Mouse (Mus musculus): ENCODE measurements at regions not wholly inside any gene's neighbourhood (a gene's known extent, or its start where the extent isn't known, plus 50 kb on each side); places are given as distances from the start of the nearest gene placed in this dataset.

GRCm38 (mm10) chr10:91734691-91735090, 553.6 kb upstream of the Tmpo start:
- no peak for DNase-seq

- no peak for DNase-seq
Measured at GRCm38 (mm10) chr10:91732007-91732589, 551.0 kb upstream of the Tmpo start.

GRCm38 (mm10) chr10:91730062-91730461, 548.9 kb upstream of the Tmpo start:
- no peak for DNase-seq

GRCm38 (mm10) chr10:91719561-91720371, 538.7 kb upstream of the Tmpo start:
- DNase-seq, result peak; percentile 16

DNA sequence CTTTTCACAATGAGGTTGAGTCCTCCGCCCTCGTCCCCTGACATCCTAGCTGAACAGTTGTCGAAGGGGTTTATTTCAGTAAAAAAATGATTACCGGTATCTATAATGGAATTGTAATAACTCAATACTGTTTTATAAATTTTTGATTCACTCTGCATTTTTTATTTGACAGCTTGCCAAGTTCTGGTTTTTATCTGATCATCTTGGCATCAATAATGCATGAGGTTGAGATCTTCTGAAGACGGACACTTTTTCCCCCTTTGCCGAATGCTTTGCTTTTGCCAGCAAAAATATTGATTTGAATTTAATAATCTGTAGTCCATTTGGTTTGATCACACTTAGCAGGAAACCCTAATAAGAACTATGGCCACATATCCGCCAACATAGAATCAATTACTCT, 535.5 kb upstream of the Tmpo start:
- no peak for DNase-seq

DNA sequence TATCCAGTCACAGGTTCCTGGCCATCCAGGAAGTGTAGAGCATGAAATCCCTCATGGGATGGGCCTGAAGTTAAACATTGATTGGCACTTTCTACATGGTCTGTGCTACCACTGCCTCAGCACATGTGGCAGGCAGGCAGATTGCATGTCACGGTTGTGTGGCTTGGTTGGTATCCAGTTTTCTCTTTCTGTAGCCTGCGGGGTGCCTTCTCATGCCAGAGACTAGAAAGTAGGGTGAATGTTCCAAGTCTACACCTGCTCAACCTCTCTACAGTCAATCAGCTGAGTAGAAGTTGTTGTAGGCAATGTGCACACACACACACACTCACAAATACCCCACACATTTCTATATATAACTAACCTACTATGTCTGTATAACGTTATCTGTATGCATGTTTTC, 533.5 kb upstream of the Tmpo start:
- DNase-seq, result no peak

DNA sequence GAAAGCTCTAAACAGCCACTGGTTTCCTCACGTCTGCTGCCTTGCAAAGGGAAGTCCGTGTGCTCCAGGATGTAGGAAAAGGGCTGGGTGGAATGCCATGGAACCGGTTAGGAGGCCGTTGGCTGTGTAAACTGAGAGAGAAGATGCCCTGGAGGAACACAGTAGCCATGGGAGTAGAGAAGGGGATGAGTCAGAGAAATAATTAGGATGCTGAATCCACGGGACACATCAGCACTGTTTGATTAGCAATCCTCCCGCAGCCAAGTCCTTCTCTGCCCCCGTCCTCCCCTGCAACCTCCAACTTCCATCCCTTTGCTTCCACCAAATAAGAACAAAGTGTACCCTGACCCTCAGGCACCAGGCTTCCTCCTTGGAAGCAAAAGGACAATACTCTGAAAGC, 532.4 kb upstream of the Tmpo start:
- no peak for DNase-seq

DNA sequence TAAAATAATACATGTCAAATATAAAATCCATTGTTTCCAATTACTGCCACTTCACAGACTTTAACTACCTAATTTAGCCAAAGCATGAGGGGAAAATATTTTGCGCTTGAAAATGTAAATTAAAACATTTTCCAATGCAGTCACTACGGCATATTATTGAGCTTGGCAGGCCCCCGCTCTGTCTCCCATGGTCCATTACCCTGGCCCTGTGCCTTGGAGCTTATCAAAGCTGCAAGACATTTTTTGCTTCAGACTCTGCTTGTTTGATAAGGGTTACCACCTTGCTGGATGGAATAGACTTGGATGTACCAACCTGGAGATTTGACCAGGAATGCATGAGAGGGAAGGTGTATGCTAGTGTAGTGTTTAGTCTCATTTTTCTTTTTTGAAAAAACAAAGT, 525.7 kb upstream of the Tmpo start:
- DNase-seq, result no peak

DNA sequence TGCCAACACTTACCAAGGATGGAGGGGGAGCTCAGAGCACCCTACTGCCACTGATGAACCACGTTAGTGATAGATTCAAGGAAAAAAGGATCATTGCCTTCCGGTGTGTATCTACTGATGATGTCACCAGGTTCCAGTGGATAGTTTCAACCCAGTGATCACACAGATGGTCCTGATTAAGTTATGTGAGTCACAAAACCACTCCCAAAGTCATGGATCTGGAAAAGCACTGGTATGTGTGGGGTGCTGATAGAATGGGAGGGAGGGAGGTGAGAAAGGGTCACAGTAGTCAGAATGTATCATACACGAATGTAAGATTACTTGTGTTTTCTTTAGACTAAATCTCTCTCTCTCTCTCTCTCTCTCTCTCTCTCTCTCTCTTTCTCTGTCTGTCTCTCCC, 523.6 kb upstream of the Tmpo start:
- DNase-seq, result no peak

DNA sequence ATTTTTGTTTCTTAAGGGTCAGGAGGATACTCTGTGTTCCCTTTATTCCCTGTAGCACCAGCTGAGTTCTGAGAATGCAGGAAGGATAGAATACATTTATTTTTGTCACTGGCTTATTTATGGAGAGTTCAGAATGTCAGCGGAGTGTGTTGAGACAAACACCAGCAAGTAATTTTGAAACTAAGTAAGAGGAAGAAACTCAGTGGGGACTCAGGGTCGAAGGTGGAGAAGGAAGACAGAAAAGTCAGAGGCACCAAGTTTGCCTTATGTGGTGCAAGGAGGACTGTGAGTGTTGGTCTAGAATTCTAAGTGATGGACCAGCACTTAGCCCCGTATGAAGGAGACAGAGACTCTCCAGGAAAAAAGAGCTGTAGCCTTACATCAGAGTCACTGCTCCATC, 520.7 kb upstream of the Tmpo start:
- no peak for DNase-seq

DNA sequence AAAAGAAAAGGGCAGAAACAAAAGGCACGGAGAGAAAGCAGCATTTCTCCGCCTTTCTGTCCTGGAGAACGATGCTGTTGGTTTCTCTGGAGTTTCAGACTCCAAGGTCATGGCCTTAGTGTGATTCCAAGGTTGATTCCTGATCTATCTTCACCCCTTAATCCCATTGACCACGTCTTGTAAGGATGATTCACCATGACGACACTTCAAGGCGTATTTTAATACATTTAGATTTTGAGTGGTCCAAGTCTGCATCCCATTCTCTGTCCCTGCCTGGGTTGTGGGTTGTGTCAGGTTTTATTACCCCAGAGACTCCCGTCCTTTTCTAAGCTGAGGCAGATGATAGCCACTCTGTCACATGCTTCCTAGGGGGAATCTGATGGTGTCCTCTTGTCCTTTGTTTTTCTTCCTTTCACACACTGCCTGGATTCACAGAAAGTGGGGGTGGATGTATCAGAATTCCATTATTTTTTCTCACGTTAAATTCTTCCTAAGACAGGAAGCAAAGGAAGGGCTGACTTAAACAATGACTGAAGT, 505.0 kb upstream of the Tmpo start:
- DNase-seq, result no peak

DNA sequence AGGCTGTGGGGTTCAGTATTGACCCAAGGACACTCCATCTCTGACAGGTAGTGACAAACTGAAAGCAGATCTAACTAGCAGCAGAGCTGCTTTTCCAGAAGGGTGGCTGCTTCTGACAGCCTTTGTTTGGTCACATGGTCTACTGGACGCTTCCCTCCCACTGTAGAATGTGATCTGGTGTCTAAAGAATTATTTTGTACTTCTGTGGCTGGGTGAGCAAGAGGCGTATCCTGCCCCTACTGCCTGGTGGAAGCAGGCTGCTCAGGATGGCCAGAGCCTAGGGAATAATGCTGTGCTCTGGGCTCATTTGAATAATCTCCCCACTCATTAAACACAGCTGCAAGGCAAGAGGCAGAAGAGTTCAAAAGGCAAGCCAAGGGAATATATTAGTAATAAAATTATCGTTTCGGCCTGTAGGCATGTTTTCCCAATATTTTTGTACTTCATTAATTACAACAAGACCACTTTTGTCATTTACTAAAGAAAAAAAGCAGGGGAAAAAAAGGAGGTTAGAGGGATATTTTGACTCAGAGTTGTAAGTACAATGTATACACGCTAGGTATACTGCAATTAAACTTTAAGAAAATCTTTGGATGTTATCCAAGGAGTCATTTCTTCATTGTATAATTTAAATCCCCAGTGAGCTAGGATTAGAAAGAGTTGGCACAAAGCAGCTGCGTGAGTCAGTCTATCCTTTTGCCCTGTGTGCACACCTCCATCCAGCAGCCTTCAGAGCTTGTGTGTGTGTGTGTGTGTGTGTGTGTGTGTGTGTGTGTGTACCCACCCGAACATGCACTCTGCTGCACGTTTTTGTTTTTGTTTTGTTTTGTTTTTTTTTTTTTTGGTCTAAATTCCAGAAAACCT, 504.3 kb upstream of the Tmpo start:
- DNase-seq, result no peak

- DNase-seq, result no peak
Measured at GRCm38 (mm10) chr10:91679641-91680040, 498.5 kb upstream of the Tmpo start.

DNA sequence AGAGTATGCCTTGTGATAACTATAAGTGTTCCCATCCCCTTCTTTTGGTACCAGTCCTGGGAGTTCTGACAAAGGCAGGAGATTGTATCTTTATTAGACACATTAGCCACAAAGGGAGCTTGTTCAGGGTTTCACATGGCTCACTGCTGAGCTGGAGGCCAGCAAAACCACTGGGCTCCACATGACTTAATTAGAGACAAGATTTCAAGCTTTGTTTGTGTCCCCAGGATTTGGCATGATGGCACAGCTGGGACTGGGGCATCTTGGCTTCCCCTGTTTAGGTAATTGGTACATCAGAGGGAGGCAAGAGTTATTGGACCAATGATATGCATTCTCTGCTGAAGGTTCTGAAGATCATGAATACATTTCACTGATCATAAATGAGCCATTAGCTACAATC, 456.8 kb upstream of the Tmpo start:
- DNase-seq, result no peak

DNA sequence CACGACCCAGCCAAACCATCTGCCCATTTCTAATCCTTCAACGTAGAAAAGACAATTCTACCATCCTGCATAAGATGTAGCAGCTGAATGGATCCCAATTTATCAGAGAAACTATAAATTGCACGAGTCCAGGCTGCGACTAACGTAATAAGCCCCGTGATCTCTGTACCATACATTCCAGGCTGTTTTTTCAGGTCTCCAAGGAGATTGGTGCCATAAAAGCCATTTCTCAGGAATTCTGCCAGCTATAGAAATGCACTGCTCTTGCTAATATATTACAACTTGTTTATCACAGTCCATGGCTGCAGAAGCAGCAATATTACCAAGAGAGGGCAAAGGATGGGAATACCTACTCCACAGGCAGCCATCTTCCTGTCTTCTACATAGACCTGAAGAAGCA, 447.6 kb upstream of the Tmpo start:
- DNase-seq, result no peak

DNA sequence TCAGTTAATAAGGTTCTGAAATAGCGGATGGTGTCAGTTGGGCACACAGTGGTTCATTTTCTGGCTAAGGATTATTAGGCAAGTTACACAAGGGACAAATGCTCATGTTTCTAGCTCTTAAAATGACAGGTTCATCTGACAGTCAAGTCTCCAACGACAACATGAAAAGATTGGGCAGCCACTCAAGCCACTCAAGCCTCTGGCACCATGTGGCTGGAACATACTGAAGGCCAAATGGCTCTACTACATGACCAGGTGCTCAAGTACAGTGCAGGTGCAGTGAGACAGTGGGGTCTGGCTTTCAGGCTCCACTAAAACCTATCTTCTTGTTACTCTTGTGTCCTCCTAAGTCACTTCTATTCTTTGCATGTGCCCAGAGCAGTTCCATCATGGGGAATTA, 441.2 kb upstream of the Tmpo start:
- DNase-seq, result no peak

DNA sequence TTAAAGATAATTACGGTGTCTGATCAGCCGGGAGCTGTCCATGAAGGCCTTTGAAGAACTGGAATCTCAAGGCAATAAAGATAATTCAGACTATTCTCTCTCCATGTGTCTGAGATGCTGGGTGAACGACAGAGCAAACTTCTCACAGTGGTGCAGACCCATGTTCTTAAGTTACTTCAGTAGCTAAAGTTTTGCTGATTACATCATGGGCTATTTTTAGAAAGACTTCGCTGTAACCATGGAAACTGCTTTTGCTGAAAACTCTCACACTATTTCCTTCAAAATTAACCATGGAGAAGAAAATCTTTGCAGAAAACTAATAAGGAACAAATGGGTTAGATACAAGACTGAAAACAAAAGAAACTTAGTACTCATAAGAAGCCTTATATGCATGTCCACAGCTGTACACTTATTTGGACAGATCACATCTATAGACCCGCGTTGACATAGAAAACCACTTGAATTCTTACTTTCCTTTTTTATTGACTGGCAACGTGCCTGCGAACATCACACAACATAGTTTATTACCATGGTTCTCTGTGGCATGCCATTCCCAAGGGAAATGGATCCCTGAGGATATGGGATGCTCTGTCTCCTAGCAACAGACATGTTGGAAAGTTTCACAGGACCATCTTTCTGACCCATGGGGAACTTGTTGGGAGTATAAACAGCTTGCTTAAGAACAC, 432.8 kb upstream of the Tmpo start:
- DNase-seq, result no peak

DNA sequence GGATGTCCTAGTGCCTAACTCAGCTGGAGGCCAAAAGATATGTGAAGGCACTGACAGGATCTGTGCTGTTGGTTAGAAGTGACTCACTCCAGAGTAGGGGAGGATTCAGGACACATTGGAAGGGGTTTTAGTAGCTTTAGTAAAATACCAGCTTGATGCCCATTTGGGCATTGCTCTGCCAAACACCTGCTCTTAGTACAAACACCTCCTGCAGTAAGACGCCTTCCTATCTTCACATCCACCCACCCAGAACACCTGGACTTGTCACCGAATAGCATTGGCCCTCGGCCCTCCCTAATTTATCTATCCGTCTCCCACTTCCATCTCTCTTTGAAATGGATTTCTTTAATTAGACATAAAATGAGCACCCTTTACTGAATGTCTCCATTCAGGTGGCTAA, 430.9 kb upstream of the Tmpo start:
- no peak for DNase-seq

GRCm38 (mm10) chr10:91594891-91595290, 413.8 kb upstream of the Tmpo start:
- no peak for DNase-seq

GRCm38 (mm10) chr10:91593378-91593777, 412.3 kb upstream of the Tmpo start:
- no peak for DNase-seq

- no peak for DNase-seq
Measured at GRCm38 (mm10) chr10:91591845-91592244, 410.7 kb upstream of the Tmpo start.

GRCm38 (mm10) chr10:91591398-91591811, 410.3 kb upstream of the Tmpo start:
- no peak for DNase-seq

Measured in gastrocnemius, postnatal 10 days (tissue).